In genomic region chr19:3767276-3767780, GRCm38 (mm10) we compare ENCODE assay signal across 8 mouse cellular contexts. TPM values are rescaled to one million over a fixed set of nuclear protein-coding genes. Genes with fewer than 3 reads are reported as not detected.
A peak's percentile ranks its signal among the peaks of the same experiment; 100 is the strongest.
DNase-seq lines count a peak whose midpoint lies in the region; ATAC-seq and TF ChIP-seq lines count a peak whose summit lies in the region.

Kmt5b (plus strand) TSS chr19:3767421.

- under 1% methylated on average over 39 of the region's 39 CpGs for WGBS in hindbrain, embryonic 11.5 days
- WGBS in stomach, postnatal 0 days: 0% methylated on average over 39 of the region's 39 CpGs

- peak within 1 kb of the TSS; percentile 100 for H3K27ac ChIP-seq in hindbrain, embryonic 11.5 days (ENCODE audit: low read depth, low read length)
- peak within 1 kb of the TSS; percentile 100 for H3K27ac ChIP-seq in stomach, postnatal 0 days (replicated peaks)

- H3K9me3 ChIP-seq in hindbrain, embryonic 11.5 days (ENCODE audit: control insufficient read depth, low read length): no peaks in the 10 kb centered on the region
- H3K9me3 ChIP-seq in stomach, postnatal 0 days (ENCODE audit: control insufficient read depth, low read length): no peaks in the 10 kb centered on the region

- H3K4me3 ChIP-seq in hindbrain, embryonic 11.5 days (ENCODE audit: low read depth, low read length): peak within 1 kb of the TSS; percentile 100
- peak within 1 kb of the TSS; percentile 97 for H3K4me3 ChIP-seq in stomach, postnatal 0 days (ENCODE audit: low read depth, low read length)

- no peaks in the 10 kb centered on the region for H3K36me3 ChIP-seq in hindbrain, embryonic 11.5 days (ENCODE audit: control insufficient read depth, insufficient read depth, low read length)
- no peaks in the 10 kb centered on the region for H3K36me3 ChIP-seq in stomach, postnatal 0 days (ENCODE audit: control insufficient read depth, insufficient read depth, low read length)

- H3K4me1 ChIP-seq in hindbrain, embryonic 11.5 days (replicated peaks; ENCODE audit: control insufficient read depth, insufficient read depth, low read length): peaks cover 4% of the 10 kb centered on the region; the same call in 1 of the 2 replicates
- peaks cover 3% of the 10 kb centered on the region; the same call in 1 of the 2 replicates for H3K4me1 ChIP-seq in stomach, postnatal 0 days (replicated peaks; ENCODE audit: control insufficient read depth, insufficient read depth)

- peak within 1 kb of the TSS; percentile 90 for H3K4me2 ChIP-seq in hindbrain, embryonic 11.5 days (replicated peaks; ENCODE audit: low read depth, low read length)
- H3K4me2 ChIP-seq in stomach, postnatal 0 days (replicated peaks; ENCODE audit: low read depth): peak within 1 kb of the TSS; percentile 79

- H3K27me3 ChIP-seq in hindbrain, embryonic 11.5 days (ENCODE audit: control insufficient read depth, insufficient read depth, low read length): no peaks in the 10 kb centered on the region
- no peaks in the 10 kb centered on the region for H3K27me3 ChIP-seq in stomach, postnatal 0 days (ENCODE audit: control insufficient read depth, insufficient read depth, low read length)

- peak; percentile 29; the same call in 1 of the 2 replicates for TF ChIP-seq CTCF in stomach, postnatal 0 days (IDR thresholded peaks at IDR 0.05; ENCODE audit: low read depth)

- peak; percentile 56 to 64 for DNase-seq in lung, adult 18-20 months
- no peak for DNase-seq in lung, postnatal 4 days
- DNase-seq in c-Kit-positive CD71-positive TER-119-positive erythroid progenitor cells, embryonic 14.5 days (ENCODE audit: low spot score): peak; percentile 16
- peak; percentile 57 to 67 for DNase-seq in frontal cortex, postnatal 14 days (ENCODE audit: low spot score in 2 of 2)
- DNase-seq in hindbrain, embryonic 11.5 days (ENCODE audit: low spot score): no peak
- DNase-seq in left cerebral cortex, adult 8-10 months (ENCODE audit: low spot score in 2 of 2): peak; percentile 55 to 65
- no peak for DNase-seq in stomach, postnatal 0 days (ENCODE audit: low spot score)

- H3K9ac ChIP-seq in hindbrain, embryonic 11.5 days (ENCODE audit: low read depth, low read length): peak within 1 kb of the TSS; percentile 100
- H3K9ac ChIP-seq in stomach, postnatal 0 days (ENCODE audit: low read length): peak within 1 kb of the TSS; percentile 100

- TF ChIP-seq EP300 in stomach, postnatal 0 days (optimal IDR thresholded peaks at IDR 0.05): no peak

- peak; percentile 41; the same call in 1 of the 2 replicates for ATAC-seq in hindbrain, embryonic 11.5 days (ENCODE audit: low FRiP score)
- peak; percentile 1; the same call in 1 of the 2 replicates for ATAC-seq in megakaryocyte, adult 5-6 weeks (ENCODE audit: poor library complexity, severe bottlenecking)
- peak; percentile 15 for ATAC-seq in stomach, postnatal 0 days (ENCODE audit: low FRiP score, low TSS enrichment)

RNA-seq across cellular contexts. Expression of gene Kmt5b, which starts in this region (rescaled TPM):
- polyA plus RNA-seq in hindbrain, embryonic 11.5 days (2014; fragmentation: Nextera tagmentation; extraction: Ambion mirVana): 43.9 and 52.7 TPM in 2 replicates
- 10 to 100 TPM; 46.2 to 53.0 (median 50.5) TPM for total RNA-seq in left cerebral cortex, adult 8-10 months (2022)
- total RNA-seq in megakaryocyte, adult 5-6 weeks (2015): 25.8 and 28.5 TPM in 2 replicates
- 44.7 and 54.8 TPM in 2 replicates for total RNA-seq in megakaryocyte, adult 5-6 weeks (2017)
- polyA plus RNA-seq in stomach, postnatal 0 days (2015; fragmentation: Nextera tagmentation; extraction: Ambion mirVana): 11.6 and 12.4 TPM in 2 replicates

Comparison
In these comparisons a context has a peak if more than half of its experiments do, and no peak if none do; other contexts are left out.
1. DNase-seq: peak in lung, adult 18-20 months (2 of 2), c-Kit-positive CD71-positive TER-119-positive erythroid progenitor cells, embryonic 14.5 days (single experiment), frontal cortex, postnatal 14 days (2 of 2) and left cerebral cortex, adult 8-10 months (2 of 2); none in lung, postnatal 4 days (0 of 2), hindbrain, embryonic 11.5 days (single experiment) and stomach, postnatal 0 days (single experiment).
2. Peak in every context shown above with its lines, with median percentiles within 50 percentile points of each other: ATAC-seq.